In genomic region chr2:18071947-18072346, GRCm38 (mm10) we compare ENCODE assay signal across 25 mouse cellular contexts. TPM values are rescaled to one million over a fixed set of nuclear protein-coding genes. Genes with fewer than 3 reads are reported as not detected.
DNase-seq lines count a peak whose midpoint lies in the region; ATAC-seq and TF ChIP-seq lines count a peak whose summit lies in the region.
"Had no signal": no experiment of that assay in that cellular context is flagged by ENCODE, and none has a peak within 500 bp of the region (broad histone marks: within the 10 kb centered on the region; RNA-seq: fewer than 3 reads in every experiment).

No protein-coding gene starts in this region.

- TF ChIP-seq POLR2A in liver, adult 2 months (IDR thresholded peaks at IDR 0.05; ENCODE audit: extremely low read depth, insufficient read depth, low read length) = no peak

- no peak overlapping the region for H3K9ac ChIP-seq in kidney, embryonic 15.5 days
- H3K9ac ChIP-seq in liver, adult 2 months (ENCODE audit: low read depth, low read length) = no peak overlapping the region
- H3K9ac ChIP-seq in liver, embryonic 11.5 days (ENCODE audit: low read depth, low read length) = no peak overlapping the region
- H3K9ac ChIP-seq: embryonic facial prominence, embryonic 12.5 days; forebrain, embryonic 13.5 days had no signal

- H3K4me3 ChIP-seq in kidney, embryonic 15.5 days (replicated peaks) = no peak overlapping the region
- H3K4me3 ChIP-seq in liver, adult 2 months (ENCODE audit: insufficient read depth, low read depth, low read length) = no peak overlapping the region
- no peak overlapping the region for H3K4me3 ChIP-seq in liver, embryonic 11.5 days (ENCODE audit: low read depth, low read length)
- H3K4me3 ChIP-seq: embryonic facial prominence, embryonic 10.5 days; embryonic facial prominence, embryonic 12.5 days; forebrain, embryonic 13.5 days had no signal

- peaks cover 3% of the 10 kb centered on the region; the same call in 1 of the 2 replicates for H3K4me1 ChIP-seq in kidney, embryonic 15.5 days
- peaks cover 11% of the 10 kb centered on the region for H3K4me1 ChIP-seq in liver, adult 2 months (ENCODE audit: control insufficient read depth, insufficient read depth, low read length)
- no peaks in the 10 kb centered on the region for H3K4me1 ChIP-seq in liver, embryonic 11.5 days (replicated peaks; ENCODE audit: control insufficient read depth, insufficient read depth, low read length)
- H3K4me1 ChIP-seq: embryonic facial prominence, embryonic 10.5 days; embryonic facial prominence, embryonic 12.5 days; forebrain, embryonic 13.5 days had no signal

- peaks cover 65% of the 10 kb centered on the region for H3K36me3 ChIP-seq in kidney, embryonic 15.5 days
- peaks cover 35% of the 10 kb centered on the region for H3K36me3 ChIP-seq in liver, adult 2 months (ENCODE audit: control insufficient read depth, insufficient read depth, low read length)
- peaks cover 11% of the 10 kb centered on the region; the same call in 1 of the 2 replicates for H3K36me3 ChIP-seq in liver, embryonic 11.5 days (ENCODE audit: control insufficient read depth, insufficient read depth, low read length)

- no peak overlapping the region for H3K4me2 ChIP-seq in kidney, embryonic 15.5 days
- H3K4me2 ChIP-seq in liver, embryonic 11.5 days = no peak overlapping the region
- H3K4me2 ChIP-seq: embryonic facial prominence, embryonic 12.5 days; forebrain, embryonic 13.5 days had no signal

- 0 out of 2 replicates have a peak, but pooled peaks have one; percentile 22 for ATAC-seq in kidney, embryonic 15.5 days (replicated peaks; ENCODE audit: low FRiP score)
- ATAC-seq in liver, embryonic 11.5 days (replicated peaks; ENCODE audit: low FRiP score) = no peak
- ATAC-seq: activated CD4-positive, CD25-positive, alpha-beta regulatory T cell, adult 4 months; CD4-positive, CD25-positive, alpha-beta regulatory T cell, adult 4 months; forebrain, embryonic 13.5 days; Patski had no signal

- DNase-seq in kidney, adult 11 months = peak; percentile 36
- no peak for DNase-seq in kidney, adult 18-20 months
- peak; percentile 31 to 70 for DNase-seq in kidney, adult 8-10 months
- no peak for DNase-seq in kidney, postnatal 14 days
- DNase-seq in kidney, postnatal 4 days = no peak
- peak; percentile 87 for DNase-seq in liver, adult 2 months (ENCODE audit: extremely low read depth, low read depth, low spot score)
- DNase-seq in liver, embryonic 11.5 days (ENCODE audit: low spot score) = no peak
- DNase-seq: adrenal gland, adult 8-10 months; adrenal gland, postnatal 14 days; adrenal gland, postnatal 36 days; B cell, adult 2 months; cerebellum, adult 11-12 months; cerebellum, adult 2 months; cerebellum, adult 9-10 months; cerebellum, postnatal 10 days; cerebellum, postnatal 25 days had no signal

- no peak for TF ChIP-seq CTCF in liver, adult 2 months (IDR thresholded peaks at IDR 0.05; ENCODE audit: low read depth, low read length)

- no peak overlapping the region for H3K27ac ChIP-seq in kidney, embryonic 15.5 days
- H3K27ac ChIP-seq in liver, adult 2 months (replicated peaks; ENCODE audit: insufficient read depth, low read depth, low read length) = no peak overlapping the region
- no peak overlapping the region for H3K27ac ChIP-seq in liver, embryonic 11.5 days (ENCODE audit: low read depth, low read length)
- H3K27ac ChIP-seq: embryonic facial prominence, embryonic 10.5 days; embryonic facial prominence, embryonic 12.5 days; forebrain, embryonic 13.5 days had no signal

- peaks cover 15% of the 10 kb centered on the region; the same call in 1 of the 2 replicates for H3K79me2 ChIP-seq in liver, adult 2 months (ENCODE audit: control insufficient read depth, insufficient read depth, low read length)

- no peaks in the 10 kb centered on the region for H3K27me3 ChIP-seq in kidney, embryonic 15.5 days
- H3K27me3 ChIP-seq in liver, adult 2 months (ENCODE audit: control insufficient read depth, insufficient read depth, low read length) = no peaks in the 10 kb centered on the region
- no peaks in the 10 kb centered on the region for H3K27me3 ChIP-seq in liver, embryonic 11.5 days (replicated peaks; ENCODE audit: control insufficient read depth, insufficient read depth, low read length)
- H3K27me3 ChIP-seq: CH12.LX; embryonic facial prominence, embryonic 12.5 days; forebrain, embryonic 13.5 days; Patski had no signal

- WGBS in kidney, embryonic 15.5 days = 81% methylated on average over 2 of the region's 2 CpGs
- WGBS in liver, adult 2 months = 48% methylated on average over 2 of the region's 2 CpGs
- WGBS in liver, embryonic 11.5 days = 91% methylated on average over 2 of the region's 2 CpGs

- no peaks in the 10 kb centered on the region for H3K9me3 ChIP-seq in kidney, embryonic 15.5 days (replicated peaks)
- no peaks in the 10 kb centered on the region for H3K9me3 ChIP-seq in liver, embryonic 11.5 days (ENCODE audit: control insufficient read depth, low read length)
- H3K9me3 ChIP-seq: embryonic facial prominence, embryonic 10.5 days; embryonic facial prominence, embryonic 12.5 days; forebrain, embryonic 13.5 days; G1E had no signal

RNA-seq across cellular contexts. Expression of gene Mllt10, which starts 16.9 kb away (rescaled TPM):
- 72.9 and 73.1 TPM in 2 replicates for polyA plus RNA-seq in kidney, embryonic 15.5 days (2015; fragmentation: Nextera tagmentation; extraction: Ambion mirVana)
- total RNA-seq in liver, adult 2 months (2014; rRNA removed) = 18.0 and 20.4 TPM in 2 replicates
- 15.7 and 16.7 TPM in 2 replicates for polyA plus RNA-seq in liver, adult 2 months (2012; rRNA removed)
- polyA plus RNA-seq in liver, embryonic 11.5 days (2014; fragmentation: Nextera tagmentation; extraction: Ambion mirVana) = 34.0 and 39.9 TPM in 2 replicates

RNA-seq across cellular contexts. Expression of gene Skida1, which starts 23.1 kb away (rescaled TPM):
- 10.3 and 11.8 TPM in 2 replicates for polyA plus RNA-seq in kidney, embryonic 15.5 days (2015; fragmentation: Nextera tagmentation; extraction: Ambion mirVana)
- 0.47 and 1.3 TPM in 2 replicates for total RNA-seq in liver, adult 2 months (2014; rRNA removed)
- polyA plus RNA-seq in liver, adult 2 months (2012; rRNA removed) = 0.24 and 0.33 TPM in 2 replicates
- 1.6 and 2.4 TPM in 2 replicates for polyA plus RNA-seq in liver, embryonic 11.5 days (2014; fragmentation: Nextera tagmentation; extraction: Ambion mirVana)

RNA-seq across cellular contexts. Expression of gene A930004D18Rik, which starts 34.4 kb away (rescaled TPM):
- polyA plus RNA-seq in kidney, embryonic 15.5 days (2015; fragmentation: Nextera tagmentation; extraction: Ambion mirVana) = 12.0 and 15.1 TPM in 2 replicates
- total RNA-seq in liver, adult 2 months (2014; rRNA removed) = 2.3 and 2.8 TPM in 2 replicates
- 1.4 and 1.9 TPM in 2 replicates for polyA plus RNA-seq in liver, adult 2 months (2012; rRNA removed)
- 3.4 and 3.9 TPM in 2 replicates for polyA plus RNA-seq in liver, embryonic 11.5 days (2014; fragmentation: Nextera tagmentation; extraction: Ambion mirVana)

Comparison
In these comparisons a context has a peak if more than half of its experiments do, and no peak if none do; other contexts are left out.
1. DNase-seq: peak in kidney, adult 11 months (single experiment), kidney, adult 8-10 months (2 of 2) and liver, adult 2 months (single experiment); none in kidney, adult 18-20 months (single experiment), kidney, postnatal 14 days (single experiment), kidney, postnatal 4 days (0 of 2) and liver, embryonic 11.5 days (single experiment).